Comparison of ENCODE assay signal across 8 mouse cellular contexts in the genomic region with DNA sequence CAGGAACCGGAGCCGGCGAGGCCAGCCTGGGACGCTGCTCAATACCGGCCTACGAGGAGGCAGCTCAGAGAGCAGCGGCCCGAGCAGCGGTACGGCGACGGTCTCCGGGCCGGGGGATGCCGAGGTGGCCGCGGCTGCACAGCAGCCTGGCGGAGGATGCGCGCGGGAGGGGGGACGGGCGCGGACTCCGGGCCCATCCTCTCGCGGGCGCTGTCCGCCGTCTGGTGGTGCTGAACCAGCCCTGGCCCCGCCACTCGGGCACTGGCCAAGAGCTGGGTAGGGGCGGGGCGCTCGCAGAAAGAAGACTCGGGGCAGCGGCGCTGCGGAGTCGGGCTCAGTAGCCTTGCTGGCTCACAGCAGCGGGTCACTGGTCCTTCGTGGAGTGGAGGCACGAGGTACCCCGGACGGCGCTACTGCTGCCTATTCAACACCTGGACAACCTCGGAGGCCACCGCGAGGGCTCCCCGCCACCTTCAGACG. TPM values are rescaled to one million over a fixed set of nuclear protein-coding genes. Genes with fewer than 3 reads are reported as not detected.
DNase-seq lines count a peak whose midpoint lies in the region; ATAC-seq and TF ChIP-seq lines count a peak whose summit lies in the region.

No protein-coding gene starts in this region.

- H3K4me3 ChIP-seq in hindbrain, embryonic 11.5 days (ENCODE audit: low read depth, low read length) = peak overlapping the region; percentile 64
- H3K4me3 ChIP-seq in lung, postnatal 0 days (ENCODE audit: low read depth, low read length) = peak overlapping the region; percentile 42

- peak; percentile 83 for ATAC-seq in hindbrain, embryonic 11.5 days (ENCODE audit: low FRiP score)
- peak; percentile 91 for ATAC-seq in lung, postnatal 0 days

- peak overlapping the region; percentile 92 for H3K27ac ChIP-seq in hindbrain, embryonic 11.5 days (ENCODE audit: low read depth, low read length)
- H3K27ac ChIP-seq in lung, postnatal 0 days (ENCODE audit: low read length) = no peak overlapping the region

- peak; percentile 93 for DNase-seq in Muller cell, postnatal 12 days (ENCODE audit: inconsistent ontology term)
- peak; percentile 83 for DNase-seq in cerebellum, adult 9-11 months
- peak; percentile 62 for DNase-seq in frontal cortex, postnatal 14 days (ENCODE audit: low spot score in 2 of 2)
- DNase-seq in hindbrain, embryonic 11.5 days (ENCODE audit: low spot score) = peak; percentile 92
- peak; percentile 31 for DNase-seq in layer of hippocampus, adult 9-10 months (ENCODE audit: low spot score)
- DNase-seq in lung, postnatal 0 days (ENCODE audit: low spot score) = peak; percentile 87
- peak; percentile 93 for DNase-seq in ovary, postnatal 14 days (ENCODE audit: low spot score)
- peak; percentile 58 to 85 for DNase-seq in thymus, postnatal 10 days (ENCODE audit: low spot score in 2 of 2)

- H3K27me3 ChIP-seq in hindbrain, embryonic 11.5 days (ENCODE audit: control insufficient read depth, insufficient read depth, low read length) = peaks cover 37% of the 10 kb centered on the region
- H3K27me3 ChIP-seq in lung, postnatal 0 days (replicated peaks; ENCODE audit: insufficient read depth, low read length) = peaks cover 53% of the 10 kb centered on the region

- TF ChIP-seq EP300 in lung, postnatal 0 days (IDR thresholded peaks at IDR 0.05) = no peak

- peak; percentile 27; the same call in 1 of the 2 replicates for TF ChIP-seq CTCF in lung, postnatal 0 days (IDR thresholded peaks at IDR 0.05)

- H3K4me2 ChIP-seq in hindbrain, embryonic 11.5 days (replicated peaks; ENCODE audit: low read depth, low read length) = peak overlapping the region; percentile 99
- H3K4me2 ChIP-seq in lung, postnatal 0 days (replicated peaks; ENCODE audit: low read depth, low read length) = peak overlapping the region; percentile 87

- H3K9me3 ChIP-seq in hindbrain, embryonic 11.5 days (ENCODE audit: control insufficient read depth, low read length) = no peaks in the 10 kb centered on the region
- H3K9me3 ChIP-seq in lung, postnatal 0 days (ENCODE audit: low read length) = no peaks in the 10 kb centered on the region

- no peaks in the 10 kb centered on the region for H3K36me3 ChIP-seq in hindbrain, embryonic 11.5 days (ENCODE audit: control insufficient read depth, insufficient read depth, low read length)
- H3K36me3 ChIP-seq in lung, postnatal 0 days (ENCODE audit: insufficient read depth, low read length) = no peaks in the 10 kb centered on the region

- H3K4me1 ChIP-seq in hindbrain, embryonic 11.5 days (replicated peaks; ENCODE audit: control insufficient read depth, insufficient read depth, low read length) = peaks cover 9% of the 10 kb centered on the region
- H3K4me1 ChIP-seq in lung, postnatal 0 days (ENCODE audit: insufficient read depth, low read depth, low read length) = peaks cover 12% of the 10 kb centered on the region

- H3K9ac ChIP-seq in hindbrain, embryonic 11.5 days (ENCODE audit: low read depth, low read length) = peak overlapping the region; percentile 68
- H3K9ac ChIP-seq in lung, postnatal 0 days (replicated peaks; ENCODE audit: low read depth) = no peak overlapping the region

- 4% methylated on average over 31 of the region's 51 CpGs for WGBS in hindbrain, embryonic 11.5 days
- WGBS in lung, postnatal 0 days = under 1% methylated on average over 40 of the region's 51 CpGs

RNA-seq across cellular contexts. Expression of a gene that starts 0.3 kb away (rescaled TPM):
- polyA plus RNA-seq in hindbrain, embryonic 11.5 days (2014; fragmentation: Nextera tagmentation; extraction: Ambion mirVana) = 6.5 and 7.3 TPM in 2 replicates
- 1.5 and 1.7 TPM in 2 replicates for polyA plus RNA-seq in lung, postnatal 0 days (2015; fragmentation: Nextera tagmentation; extraction: Ambion mirVana)

RNA-seq across cellular contexts. Expression of a gene that starts 41.6 kb away (rescaled TPM):
- polyA plus RNA-seq in hindbrain, embryonic 11.5 days (2014; fragmentation: Nextera tagmentation; extraction: Ambion mirVana) = 3.9 and 4.3 TPM in 2 replicates
- polyA plus RNA-seq in lung, postnatal 0 days (2015; fragmentation: Nextera tagmentation; extraction: Ambion mirVana) = 3.0 and 3.9 TPM in 2 replicates

Comparison
In these comparisons a context has a peak if more than half of its experiments do, and no peak if none do; other contexts are left out.
1. DNase-seq: peak in every context shown above with its lines; median percentile 93 in Muller cell, postnatal 12 days; 93 in ovary, postnatal 14 days; 92 in hindbrain, embryonic 11.5 days; 87 in lung, postnatal 0 days; 83 in cerebellum, adult 9-11 months; 72 in thymus, postnatal 10 days; 62 in frontal cortex, postnatal 14 days; 31 in layer of hippocampus, adult 9-10 months.